Mouse (Mus musculus) adrenal gland, postnatal 4 days (tissue): ENCODE data around the gene Ryr3. TPM values are rescaled to one million over a fixed set of nuclear protein-coding genes. Genes with fewer than 3 reads are reported as not detected.

Experiments
- DNase-seq, 2 experiments: peaks; one replicate each; pipeline ENCODE4 v3.0.0; 2021 to 2022; ENCODE audit warnings: low spot score in 2 of 2, mixed read lengths in 2 of 2
- total RNA-seq, 2 experiments: library from RNA; stranded (reverse); gene quantifications; 2 replicates each; pipeline ENCODE4 v1.2.3; 2021

Ryr3 gene
- total RNA-seq, 2 experiments from 2014 or later, result 1.4 to 2.1 TPM

DNA sequence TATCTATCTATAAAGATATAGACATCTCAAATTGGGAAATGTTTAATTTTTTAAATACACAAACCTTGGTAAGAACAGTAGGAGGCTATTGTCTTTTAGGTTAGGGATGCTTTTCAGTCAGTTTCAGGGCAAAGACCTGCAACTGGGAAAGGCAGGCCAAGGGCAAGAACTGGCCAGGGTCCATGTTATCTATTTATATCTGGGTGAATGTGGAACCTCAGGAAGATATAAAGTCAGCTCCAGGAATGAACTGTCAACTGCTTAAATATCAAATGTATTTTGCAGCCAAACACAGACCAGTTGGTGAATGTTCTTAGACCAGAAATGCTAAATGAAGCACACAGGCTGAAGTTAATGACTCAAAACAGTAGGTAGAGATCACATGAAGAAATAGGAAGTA, 303.1 kb downstream of the Ryr3 start:
- no peak for DNase-seq

GRCm38 (mm10) chr2:112912611-112913010, 304.3 kb downstream of the Ryr3 start:
- DNase-seq, result no peak

DNA sequence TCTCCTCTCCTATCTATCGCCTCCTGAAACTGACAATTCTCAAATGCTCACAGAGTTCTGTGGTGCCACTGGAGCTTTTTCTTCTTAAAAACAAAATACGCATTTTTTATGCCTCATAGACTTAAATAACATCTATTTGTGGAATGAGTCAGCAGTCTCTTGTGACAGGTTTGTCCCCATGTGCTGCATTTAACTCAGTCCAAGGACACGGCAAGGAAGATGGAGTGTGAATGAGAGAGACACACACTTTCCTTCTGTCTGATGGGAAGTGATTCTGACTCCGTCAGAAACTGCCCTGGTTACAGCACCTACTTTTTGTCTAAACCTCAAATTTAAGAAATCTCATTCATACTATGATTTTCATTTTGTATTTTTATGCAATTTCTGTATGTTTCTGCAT, 306.3 kb downstream of the Ryr3 start:
- DNase-seq, result no peak

DNA sequence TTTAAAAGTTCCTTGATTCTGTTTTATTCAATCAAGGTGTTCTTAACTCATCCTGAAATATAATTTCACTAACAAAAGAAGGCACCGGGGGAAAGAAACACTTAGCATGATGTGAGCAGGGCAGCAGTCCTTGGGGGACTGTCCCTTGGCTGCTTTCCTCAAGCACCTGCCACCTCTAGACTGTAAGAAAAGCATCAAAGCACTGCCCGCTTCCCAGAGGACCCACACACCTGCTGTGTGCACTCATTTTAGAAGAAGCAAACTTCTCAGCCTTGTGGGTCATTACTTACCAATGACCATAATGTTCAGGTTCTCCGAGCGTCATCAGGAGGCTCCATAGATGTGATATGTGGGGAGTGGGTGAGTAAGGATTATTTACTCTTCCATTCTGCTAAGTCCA, 307.8 kb downstream of the Ryr3 start:
- no peak for DNase-seq

DNA sequence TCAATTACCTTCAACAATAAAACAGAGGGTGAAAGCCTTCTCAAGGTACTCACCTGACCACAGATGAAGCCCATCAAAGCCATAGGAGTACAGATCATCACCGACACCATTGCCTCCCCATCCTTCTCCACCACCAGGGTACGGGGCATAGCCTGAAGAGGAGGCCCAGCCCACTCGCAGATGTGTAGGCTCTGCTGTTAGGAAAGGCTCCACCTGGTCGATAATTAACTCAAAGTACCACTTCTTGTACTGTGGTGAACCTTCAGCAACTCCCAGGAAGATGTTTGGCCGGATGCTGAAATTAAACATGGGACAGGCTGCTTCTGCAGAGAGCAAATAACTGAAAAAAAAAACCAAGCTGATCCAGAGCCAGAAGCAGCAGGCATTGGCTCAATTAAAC, 316.1 kb downstream of the Ryr3 start:
- DNase-seq, result no peak

- DNase-seq, result no peak
These were observed 332.3 kb downstream of the Ryr3 start for GRCm38 (mm10) chr2:112884456-112885114.

- no peak for DNase-seq
These were observed 335.1 kb downstream of the Ryr3 start for GRCm38 (mm10) chr2:112881805-112882204.

GRCm38 (mm10) chr2:112881376-112881775, 335.5 kb downstream of the Ryr3 start:
- DNase-seq, result no peak

DNA sequence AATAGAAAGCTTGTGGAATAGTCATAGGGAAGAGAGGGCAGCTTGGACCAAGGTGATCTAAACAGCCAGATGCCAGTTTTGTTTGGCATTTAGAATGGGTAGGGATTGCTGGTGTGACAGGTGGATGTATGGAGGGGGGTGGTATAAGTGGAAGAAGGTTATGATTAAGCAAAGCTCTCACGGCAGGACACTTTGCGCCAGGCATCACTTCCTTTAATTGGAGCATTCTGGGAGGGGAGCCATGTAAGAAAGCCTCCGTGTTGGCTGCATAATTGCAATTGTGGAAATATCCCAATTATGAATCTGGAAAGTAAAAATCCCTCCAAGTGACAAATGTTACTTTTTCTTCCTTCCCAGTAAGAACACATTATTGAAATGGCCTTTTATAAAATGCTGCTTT, 339.5 kb downstream of the Ryr3 start:
- DNase-seq, result no peak

DNA sequence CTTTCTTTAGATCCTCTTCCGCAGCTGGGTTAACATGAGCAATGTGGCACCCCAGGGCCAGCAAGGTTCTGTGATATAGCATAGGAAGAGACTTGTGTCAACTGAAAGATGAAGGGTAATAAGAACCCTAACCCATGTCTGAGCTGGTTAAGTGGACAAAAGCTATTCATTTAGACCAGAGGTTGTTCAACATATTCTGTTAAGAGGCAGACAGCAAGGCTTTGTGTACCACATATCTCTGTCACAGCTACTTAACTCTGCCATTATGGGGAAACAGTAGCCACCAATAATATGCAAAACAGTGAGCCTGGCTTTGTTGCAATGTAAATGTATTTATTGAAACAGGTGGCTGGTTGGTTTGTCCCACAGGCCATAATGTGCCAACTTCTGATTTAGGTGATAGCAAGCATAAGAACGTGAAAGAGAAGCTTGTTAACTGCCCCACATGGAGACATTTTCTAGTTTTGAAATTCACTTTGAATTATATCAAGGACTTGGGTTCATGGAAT, 350.8 kb downstream of the Ryr3 start:
- no peak for DNase-seq

GRCm38 (mm10) chr2:112861792-112862191, 355.1 kb downstream of the Ryr3 start:
- DNase-seq, result no peak

GRCm38 (mm10) chr2:112845583-112846512, 371.0 kb downstream of the Ryr3 start:
- no peak for DNase-seq

DNA sequence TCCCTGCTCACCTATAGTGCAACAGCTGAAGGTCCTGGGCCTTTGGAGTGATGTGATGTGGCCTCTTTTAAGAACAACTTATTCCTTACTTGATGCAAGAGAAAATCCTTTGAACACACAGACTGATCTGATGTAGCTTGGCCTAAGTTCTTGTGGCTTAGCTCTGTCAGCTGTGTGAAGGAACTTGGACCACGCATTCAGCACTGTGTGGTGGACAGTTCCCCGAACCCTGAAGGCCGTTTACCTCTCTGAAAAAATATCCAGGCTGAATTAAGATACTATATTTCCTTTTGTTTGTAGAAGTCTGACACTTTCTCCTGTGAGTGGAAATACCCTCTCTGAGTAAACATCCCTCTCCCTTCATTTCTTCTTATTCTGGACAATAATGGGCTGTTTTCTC, 374.0 kb downstream of the Ryr3 start:
- DNase-seq, result no peak

DNA sequence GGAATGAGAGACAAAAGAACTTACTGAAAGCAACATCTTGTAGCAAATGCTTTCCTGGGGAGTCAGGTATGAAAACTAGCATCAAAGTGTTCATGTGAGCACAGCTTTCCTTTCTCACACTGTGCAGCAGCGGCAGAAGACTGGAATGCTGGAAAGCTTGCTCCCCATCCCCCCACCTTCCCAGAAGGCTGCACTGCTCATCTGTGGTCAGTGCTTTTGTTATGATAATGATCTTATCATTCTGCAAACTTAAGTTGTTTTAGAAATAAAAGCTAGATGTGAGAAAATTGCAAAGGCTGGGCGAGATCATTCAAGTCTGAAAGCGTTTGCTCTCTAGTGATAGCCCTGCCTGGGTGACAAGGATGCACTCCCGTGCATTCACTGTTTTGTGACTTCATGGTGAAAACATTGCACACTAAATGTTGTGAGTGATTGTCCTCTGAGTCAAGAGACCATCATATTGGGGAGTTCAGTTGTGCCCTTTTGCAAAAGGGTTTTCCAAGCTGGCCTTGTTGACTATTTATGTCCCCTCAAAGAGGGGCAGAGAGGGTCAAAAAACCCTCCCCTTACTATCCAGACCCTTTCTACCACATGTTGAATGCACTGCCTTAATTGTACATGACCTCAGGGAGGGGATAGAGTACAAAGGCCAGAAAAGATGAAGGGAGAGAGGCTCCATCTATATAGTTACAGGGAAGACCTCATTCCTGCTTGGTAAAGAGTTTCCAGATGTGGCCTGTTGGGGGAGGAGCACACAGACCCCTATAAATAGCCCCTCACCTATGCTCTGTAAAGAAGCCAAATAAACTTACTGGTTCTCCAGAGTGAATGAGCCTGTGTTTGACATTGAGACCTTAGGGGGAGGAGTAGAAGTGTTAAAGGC, 385.2 kb downstream of the Ryr3 start:
- DNase-seq, result no peak

- no peak for DNase-seq
These were observed 390.3 kb downstream of the Ryr3 start for GRCm38 (mm10) chr2:112826571-112826970.

DNA sequence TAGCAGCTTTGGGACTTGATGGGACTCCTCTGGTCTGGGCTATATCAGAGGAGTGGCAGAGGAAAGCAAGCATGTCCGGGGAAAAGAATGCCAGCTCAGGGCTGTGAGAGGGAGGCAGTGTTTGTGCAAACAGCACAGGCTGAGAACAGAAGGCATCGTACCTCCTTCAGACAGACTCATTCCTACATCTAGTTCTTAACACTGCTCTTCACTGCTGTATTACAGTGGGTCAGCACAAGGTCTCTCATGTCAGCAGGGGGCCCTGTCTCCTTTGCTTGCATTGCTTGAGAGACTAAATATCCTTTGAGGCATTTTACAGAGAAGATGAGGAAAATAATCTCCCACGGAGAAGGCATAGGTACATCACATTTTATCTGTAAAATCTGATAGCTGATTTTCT, 394.2 kb downstream of the Ryr3 start:
- DNase-seq, result no peak

DNA sequence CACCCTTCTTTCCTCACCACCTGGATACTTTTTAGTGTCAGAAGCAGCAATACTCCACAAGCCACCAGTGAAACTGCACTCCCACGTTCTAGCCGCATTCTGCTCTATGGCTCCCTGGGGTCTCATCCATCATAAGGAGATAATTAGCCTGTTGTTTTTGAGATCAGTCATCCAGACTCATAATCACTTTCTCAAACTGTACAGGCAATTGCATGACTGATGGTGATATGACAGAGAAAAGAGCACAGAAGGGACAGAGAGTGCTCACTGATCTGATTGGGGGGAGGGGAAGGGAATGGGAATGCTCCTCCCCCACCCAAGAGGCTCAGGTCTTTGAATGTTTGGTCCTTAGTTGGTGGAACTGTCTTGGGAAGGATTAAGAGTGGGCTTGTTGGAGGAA, 397.8 kb downstream of the Ryr3 start:
- DNase-seq, result no peak

GRCm38 (mm10) chr2:112816976-112817375, 399.9 kb downstream of the Ryr3 start:
- no peak for DNase-seq

- no peak for DNase-seq
These were observed 400.9 kb downstream of the Ryr3 start for GRCm38 (mm10) chr2:112815960-112816359.

DNA sequence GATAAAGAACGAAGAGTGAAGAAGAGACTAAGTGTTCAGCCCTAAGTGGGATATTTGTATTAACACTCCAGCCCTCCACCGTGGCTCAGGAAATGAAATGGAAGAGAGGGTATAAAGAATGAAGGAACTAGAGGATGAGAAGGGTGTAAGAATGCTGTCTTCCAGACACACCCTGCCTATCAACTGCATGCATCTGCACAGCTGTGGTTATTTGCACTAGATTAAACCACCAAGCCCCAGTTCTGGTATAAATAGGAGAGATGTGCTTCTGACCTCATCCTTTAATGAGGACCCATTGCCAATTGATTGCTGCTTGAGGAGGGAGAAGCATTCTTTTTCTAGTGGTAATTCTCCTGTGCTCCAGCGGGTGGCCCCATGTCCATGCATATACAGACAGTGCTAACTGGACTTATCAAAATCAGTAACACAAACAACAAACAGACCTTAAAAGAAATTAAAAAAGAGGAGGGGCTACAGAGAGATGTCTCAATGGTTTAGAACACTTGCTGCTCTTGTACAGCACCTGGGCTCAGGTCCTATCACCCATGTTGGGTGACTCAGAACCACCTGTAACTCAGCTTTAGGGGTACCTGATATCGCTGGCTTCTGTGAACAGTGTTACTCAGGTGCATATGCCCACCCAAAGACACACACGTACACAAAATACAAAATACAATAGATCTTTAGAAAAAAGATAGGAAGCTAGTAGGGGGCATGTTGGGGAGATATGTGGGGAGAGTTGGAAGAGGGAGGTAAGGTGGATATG, 404.1 kb downstream of the Ryr3 start:
- no peak for DNase-seq

GRCm38 (mm10) chr2:112806015-112806414, 410.9 kb downstream of the Ryr3 start:
- DNase-seq, result no peak
